Mouse (Mus musculus) sigmoid colon, adult 10 weeks (tissue): ENCODE results near the gene Olfr1026. TPM values are rescaled to one million over a fixed set of nuclear protein-coding genes. Genes with fewer than 3 reads are reported as not detected.

Experiments used
- polyA plus RNA-seq: library from polyadenylated mRNA; stranded (reverse); fragments of 350-450 nt; fragmentation: Illumina TruSeq; extraction: RNeasy Lipid Tissue Mini Kit (QIAGEN cat#74804); gene quantifications from one replicate; pipeline ENCODE4 v1.2.3, GENCODE M21; 2014; ENCODE audit warnings: low read depth, low replicate concordance

Olfr1026 gene
- polyA plus RNA-seq: not detected

DNA sequence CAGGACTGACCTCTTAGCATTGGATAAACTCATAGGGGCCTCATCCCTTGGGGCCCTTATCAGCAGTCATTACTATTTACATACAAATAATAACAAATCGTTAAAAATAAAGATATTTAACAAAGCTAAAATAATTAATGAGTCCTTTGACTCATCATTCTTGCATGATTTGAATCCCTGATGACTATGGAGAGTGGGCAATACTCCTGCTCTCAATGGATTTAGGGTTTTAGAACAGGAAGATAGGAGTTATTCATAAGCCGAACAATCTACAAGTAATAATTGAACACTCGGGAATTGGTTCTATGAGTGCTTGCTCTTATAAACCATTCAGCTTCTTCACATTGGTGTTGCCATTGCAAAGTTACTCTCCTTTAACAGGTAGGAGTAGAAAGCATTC lies at the start of gene Olfr1026:
Gene Olfr1026, plus strand, starts transcription at position 301 of the 400 bp plus-strand sequence.

DNA sequence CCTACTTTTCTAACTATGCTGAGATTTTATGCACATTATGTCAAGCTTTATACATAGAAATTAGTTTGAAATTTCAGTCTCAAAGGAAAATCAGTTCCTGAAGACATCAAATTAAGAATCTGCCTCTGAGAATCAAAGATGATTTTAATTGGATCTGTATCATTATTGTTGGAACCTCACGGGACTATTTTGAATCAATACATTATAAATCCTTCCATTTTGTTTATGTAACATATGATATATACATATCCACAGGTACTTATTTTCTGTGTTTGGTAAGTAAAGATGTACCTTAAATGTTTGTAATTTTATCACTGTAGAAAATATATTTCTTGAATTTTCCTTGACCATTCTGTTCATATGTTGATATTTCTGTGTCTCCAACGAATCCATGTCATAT lies 36.0 kb upstream of the Olfr1026 start, which contains the start of gene Olfr1023:
Gene Olfr1023, plus strand, starts transcription at position 301 of the 400 bp plus-strand sequence.

DNA sequence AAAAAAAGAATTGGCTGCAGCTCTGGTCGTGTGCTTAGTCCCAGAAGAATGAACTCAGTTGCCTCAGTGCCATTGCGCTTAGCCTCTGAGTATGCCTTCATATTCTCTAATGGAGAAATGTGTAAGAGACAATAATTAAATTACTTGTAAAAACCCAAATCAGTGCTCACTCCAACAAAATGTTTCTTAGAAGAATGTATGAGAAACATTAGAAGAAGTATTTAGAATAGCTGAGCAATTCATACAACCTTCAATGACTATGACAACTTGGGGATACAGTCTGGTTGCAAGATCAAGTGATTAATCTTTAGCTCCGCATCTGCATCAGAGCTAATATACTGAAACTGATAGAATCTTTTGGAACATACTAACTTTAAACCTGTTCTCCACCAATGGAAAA lies 16.4 kb upstream of the Olfr1026 start, which contains the start of gene Olfr1024:
Gene Olfr1024, minus strand, starts transcription at position 101 of the 400 bp plus-strand sequence.

DNA sequence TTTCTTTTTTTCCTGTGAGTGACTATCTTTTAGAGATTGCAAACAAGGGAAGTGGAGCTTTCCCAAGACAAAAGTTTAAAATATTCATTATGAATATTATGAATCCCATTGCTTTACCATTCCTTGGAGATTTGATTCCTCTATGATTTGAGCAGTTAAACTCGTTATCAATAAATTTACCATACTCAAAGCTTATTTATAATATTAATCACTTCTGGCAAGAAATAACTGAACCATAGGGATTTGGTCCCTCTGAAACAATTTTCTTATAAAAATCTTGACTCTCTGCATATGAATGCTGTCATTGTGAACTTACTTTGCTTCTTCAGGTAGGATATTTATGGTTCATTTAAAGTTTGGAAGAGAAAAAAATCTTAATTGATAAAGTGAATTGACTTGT lies 6.5 kb upstream of the Olfr1026 start, which contains the start of gene Olfr1025-ps1:
Gene Olfr1025-ps1, plus strand, starts transcription at position 301 of the 400 bp plus-strand sequence.

DNA sequence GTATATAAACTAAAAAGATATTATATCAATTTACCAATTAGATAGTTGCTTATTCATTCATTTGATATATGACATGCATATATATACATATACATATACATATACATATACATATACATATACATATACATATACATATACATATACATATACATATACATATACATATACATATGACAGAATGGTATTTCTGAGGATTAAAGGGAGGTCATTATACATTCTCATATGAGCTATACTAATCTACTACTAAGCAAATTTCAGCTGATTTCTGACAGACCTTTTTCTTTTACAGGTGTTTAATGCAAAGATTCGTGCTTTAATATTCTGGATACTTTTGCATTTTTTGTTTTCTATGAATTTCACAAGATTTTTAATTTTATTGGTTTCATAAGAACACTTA lies 28.8 kb downstream of the Olfr1026 start, which contains the start of gene Olfr1028:
Gene Olfr1028, plus strand, starts transcription at position 301 of the 400 bp plus-strand sequence.

DNA sequence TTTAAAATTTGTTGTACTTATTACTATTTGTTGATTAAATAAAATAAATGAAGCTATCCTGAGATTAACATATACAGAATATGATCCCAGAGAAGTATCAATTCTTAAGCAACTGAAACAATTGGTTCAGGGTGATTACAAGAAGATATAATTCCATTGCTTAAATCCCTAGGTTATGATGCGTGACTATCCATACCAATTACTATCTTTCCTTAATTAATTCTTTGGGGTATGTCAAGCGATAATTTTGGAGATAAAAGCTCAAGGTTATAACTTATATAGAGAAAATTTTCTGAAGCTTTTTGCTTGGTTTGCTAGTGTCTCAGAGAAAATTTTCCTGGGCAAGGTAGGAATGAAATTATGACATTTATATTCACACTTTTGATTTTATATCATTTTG lies 52.2 kb downstream of the Olfr1026 start, which contains the start of gene Olfr1029:
Gene Olfr1029, plus strand, starts transcription at position 301 of the 400 bp plus-strand sequence.

Other genes starting within 250 kb of the Olfr1026 start
- not detected for gene Olfr1006, start 242.8 kb upstream of the Olfr1026 start, polyA plus RNA-seq
- gene Olfr1008, start 232.1 kb upstream of the Olfr1026 start, polyA plus RNA-seq: not detected
- gene Olfr1009, start 206.1 kb upstream of the Olfr1026 start, polyA plus RNA-seq: not detected
- not detected for gene Olfr1012, start 158.8 kb upstream of the Olfr1026 start, polyA plus RNA-seq
- gene Olfr1013, start 154.5 kb upstream of the Olfr1026 start, polyA plus RNA-seq: not detected
- gene Olfr1014, start 148.8 kb upstream of the Olfr1026 start, polyA plus RNA-seq: not detected
- not detected for gene Olfr1015, start 139.5 kb upstream of the Olfr1026 start, polyA plus RNA-seq
- gene Olfr1016, start 119.0 kb upstream of the Olfr1026 start, polyA plus RNA-seq: not detected
- not detected for gene Olfr1018, start 103.1 kb upstream of the Olfr1026 start, polyA plus RNA-seq
- not detected for gene Olfr1019, start 76.1 kb upstream of the Olfr1026 start, polyA plus RNA-seq
- not detected for gene Olfr1020, start 74.5 kb upstream of the Olfr1026 start, polyA plus RNA-seq
- gene Olfr1022, start 53.0 kb upstream of the Olfr1026 start, polyA plus RNA-seq: not detected
- gene Olfr1023, start 35.9 kb upstream of the Olfr1026 start, polyA plus RNA-seq: not detected
- not detected for gene Olfr1024, start 16.5 kb upstream of the Olfr1026 start, polyA plus RNA-seq
- not detected for gene Olfr1025-ps1, start 6.4 kb upstream of the Olfr1026 start, polyA plus RNA-seq
- not detected for gene Olfr1028, start 28.9 kb downstream of the Olfr1026 start, polyA plus RNA-seq
- gene Olfr1029, start 52.3 kb downstream of the Olfr1026 start, polyA plus RNA-seq: 0.09 TPM
- gene Olfr1030, start 57.7 kb downstream of the Olfr1026 start, polyA plus RNA-seq: not detected
- not detected for gene Olfr1031, start 68.7 kb downstream of the Olfr1026 start, polyA plus RNA-seq
- gene Olfr1032, start 84.0 kb downstream of the Olfr1026 start, polyA plus RNA-seq: not detected
- gene Olfr1033, start 99.1 kb downstream of the Olfr1026 start, polyA plus RNA-seq: 4.1 TPM
- gene Olfr1034, start 124.3 kb downstream of the Olfr1026 start, polyA plus RNA-seq: 0.57 TPM
- not detected for gene Olfr1036, start 152.4 kb downstream of the Olfr1026 start, polyA plus RNA-seq
- not detected for gene Olfr1037, start 165.8 kb downstream of the Olfr1026 start, polyA plus RNA-seq
- gene Olfr1039, start 214.4 kb downstream of the Olfr1026 start, polyA plus RNA-seq: not detected
- gene Olfr1040, start 225.2 kb downstream of the Olfr1026 start, polyA plus RNA-seq: not detected
- not detected for gene Olfr1042, start 240.3 kb downstream of the Olfr1026 start, polyA plus RNA-seq
- not detected for gene Olfr1043, start 246.0 kb downstream of the Olfr1026 start, polyA plus RNA-seq